Mouse (Mus musculus) adrenal gland, postnatal 25 days (tissue): Measurements from ENCODE around the gene Pnpla3. TPM values are rescaled to one million over a fixed set of nuclear protein-coding genes. Genes with fewer than 3 reads are reported as not detected.
A peak's percentile ranks its signal among the peaks of the same experiment; 100 is the strongest.

Experiments
- DNase-seq: peaks from one replicate; pipeline ENCODE4 v3.0.0; 2021; ENCODE audit warnings: mixed read lengths
- total RNA-seq: library from RNA; stranded (reverse); gene quantifications from 2 replicates; pipeline ENCODE4 v1.2.3, GENCODE M21; 2021

The Pnpla3 gene
- total RNA-seq, 1 experiment from 2014 or later, result 33.6 TPM

DNA sequence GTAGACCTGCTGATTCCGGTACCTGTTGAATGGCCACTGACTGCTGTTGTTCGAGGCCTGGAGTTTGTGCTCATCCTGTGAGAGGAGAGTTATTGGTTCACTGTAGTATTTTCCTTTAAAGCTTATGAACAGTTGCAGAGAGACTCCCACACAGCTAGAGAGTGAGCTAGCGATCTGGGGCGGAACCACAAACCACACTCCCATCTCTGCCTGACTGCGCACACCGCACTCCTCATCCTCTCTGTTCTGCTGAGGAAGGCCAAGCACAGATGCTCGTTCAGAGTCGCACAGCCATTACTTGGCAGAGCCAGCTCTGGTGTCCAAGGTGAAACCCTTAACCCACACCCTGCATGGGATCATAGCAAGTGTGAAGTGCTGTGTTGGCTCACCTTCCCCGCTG is 11.1 kb downstream of the Pnpla3 start:
- no peak for DNase-seq

DNA sequence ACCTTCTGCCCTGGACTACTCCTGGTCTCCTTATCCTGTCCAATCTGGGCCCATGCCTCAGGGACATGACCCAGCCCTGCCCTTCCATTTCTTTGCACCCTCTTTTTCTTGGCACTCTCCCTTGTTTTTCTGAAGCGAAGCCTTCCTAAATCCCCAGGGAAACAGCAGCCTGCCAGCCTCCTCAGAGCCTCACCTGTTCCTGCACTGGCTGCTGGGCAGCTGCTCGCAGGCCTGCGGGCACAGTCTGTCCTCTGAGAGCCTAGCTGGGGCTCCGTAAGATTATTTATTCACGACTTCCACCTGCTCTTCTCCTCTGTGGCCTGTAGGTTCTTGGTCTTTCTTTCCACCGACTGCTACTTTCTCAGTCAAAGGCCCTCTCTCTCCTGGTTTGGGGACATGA is 14.4 kb downstream of the Pnpla3 start:
- no peak for DNase-seq

DNA sequence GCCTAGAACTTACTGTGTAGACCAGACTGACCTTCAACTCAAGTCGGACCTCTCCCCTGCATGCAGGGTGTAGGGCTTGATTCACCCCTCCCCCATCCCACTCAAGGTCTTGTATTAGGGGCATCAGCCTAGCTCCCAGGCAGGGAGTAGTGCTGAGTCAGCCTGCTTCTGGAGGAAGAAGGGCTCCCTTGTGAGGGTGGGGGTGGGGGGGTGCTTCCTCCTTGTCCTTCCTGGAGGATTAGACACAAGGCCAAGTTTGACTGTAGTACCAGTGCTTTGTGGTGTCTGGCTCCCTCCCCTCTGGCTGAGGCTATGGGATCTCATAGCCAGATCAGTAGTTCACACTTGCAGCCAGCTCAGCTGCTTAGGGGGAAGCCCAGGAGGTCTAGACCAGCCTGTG is 16.3 kb downstream of the Pnpla3 start:
- DNase-seq, result peak; percentile 20

DNA sequence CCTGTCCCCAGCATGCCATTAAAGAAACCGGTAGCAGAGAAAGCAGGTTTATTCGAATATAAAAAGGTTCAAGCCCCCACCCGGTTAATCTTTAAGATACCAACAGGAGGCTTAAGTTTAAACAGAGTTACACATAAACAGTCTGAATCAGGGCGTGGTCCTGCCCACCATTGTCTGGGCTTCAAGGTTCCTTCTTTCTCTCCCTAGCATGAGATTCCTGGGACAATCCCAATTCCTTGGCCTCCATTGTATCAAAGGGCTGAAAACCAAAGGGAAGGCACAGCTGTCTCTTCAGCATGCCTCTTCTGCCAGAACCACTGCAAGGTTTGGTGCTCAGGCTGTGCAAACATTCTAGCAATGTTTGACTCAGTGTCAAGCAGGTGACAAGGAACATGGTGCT is 18.6 kb downstream of the Pnpla3 start:
- no peak for DNase-seq

DNA sequence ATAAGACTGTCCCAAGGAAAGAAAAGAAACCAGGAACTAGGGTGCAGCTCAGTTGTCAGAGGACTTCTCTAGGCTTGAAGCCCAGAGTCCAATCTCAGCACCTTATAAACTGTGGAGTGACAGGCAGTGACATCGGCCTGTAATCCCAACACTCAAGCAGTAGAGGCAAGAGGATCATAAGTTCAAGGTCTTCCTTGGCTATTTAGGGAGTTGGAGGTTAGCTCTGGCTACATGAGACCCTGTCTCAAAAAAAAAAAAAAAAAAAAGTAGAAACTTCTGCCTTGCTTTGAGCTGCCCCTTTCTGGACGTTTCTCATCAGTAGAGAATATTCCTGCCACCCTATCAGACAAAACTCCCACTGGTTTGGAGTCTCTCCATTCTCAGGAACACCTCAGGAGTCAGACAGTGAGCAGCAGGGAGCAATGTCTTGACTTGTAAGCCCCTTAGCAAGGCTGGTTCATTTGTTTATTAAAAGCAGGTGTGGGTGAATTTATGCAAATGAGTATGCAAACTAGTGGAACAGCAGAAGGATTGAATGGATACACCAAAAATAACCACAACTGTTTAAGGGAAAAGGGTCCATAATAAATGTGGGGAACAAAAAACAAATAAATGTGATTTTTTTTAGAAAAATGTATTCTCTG is 21.4 kb downstream of the Pnpla3 start:
- DNase-seq, result no peak

DNA sequence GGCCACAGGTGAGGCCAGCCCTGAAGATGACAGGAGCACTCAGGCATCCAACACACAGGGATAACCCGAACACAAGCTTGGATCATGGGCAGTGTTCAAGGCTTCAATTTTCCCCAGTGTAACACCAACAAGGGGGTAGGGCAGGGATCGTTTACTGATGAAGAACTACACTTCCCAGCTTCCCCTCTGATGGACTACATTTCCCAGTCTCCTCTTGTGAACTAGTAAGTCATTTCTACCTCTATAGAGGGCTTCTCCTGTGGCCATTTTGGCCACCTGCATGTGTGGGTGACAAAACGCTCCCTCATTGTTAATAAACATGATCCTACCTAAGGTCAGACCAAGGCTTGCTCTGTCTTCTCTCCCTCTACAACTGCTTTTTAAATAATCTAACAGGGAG is 22.2 kb downstream of the Pnpla3 start:
- DNase-seq, result no peak

DNA sequence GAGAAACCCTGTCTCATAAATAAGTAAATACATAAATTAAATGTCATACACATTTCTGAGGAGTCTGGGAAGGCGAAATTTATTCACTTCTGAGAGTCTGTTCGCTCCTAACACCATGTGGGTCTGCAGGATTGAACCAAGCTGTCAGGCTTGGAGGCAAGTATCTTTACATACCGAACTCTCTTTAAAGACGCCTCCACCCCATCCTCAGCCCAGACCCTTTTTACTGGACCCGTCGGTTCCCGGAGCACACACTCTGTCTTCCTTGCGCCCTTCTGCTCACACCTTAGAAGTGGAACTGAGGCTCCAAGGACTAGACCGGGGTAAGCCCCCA is 24.1 kb downstream of the Pnpla3 start:
- DNase-seq, result no peak

DNA sequence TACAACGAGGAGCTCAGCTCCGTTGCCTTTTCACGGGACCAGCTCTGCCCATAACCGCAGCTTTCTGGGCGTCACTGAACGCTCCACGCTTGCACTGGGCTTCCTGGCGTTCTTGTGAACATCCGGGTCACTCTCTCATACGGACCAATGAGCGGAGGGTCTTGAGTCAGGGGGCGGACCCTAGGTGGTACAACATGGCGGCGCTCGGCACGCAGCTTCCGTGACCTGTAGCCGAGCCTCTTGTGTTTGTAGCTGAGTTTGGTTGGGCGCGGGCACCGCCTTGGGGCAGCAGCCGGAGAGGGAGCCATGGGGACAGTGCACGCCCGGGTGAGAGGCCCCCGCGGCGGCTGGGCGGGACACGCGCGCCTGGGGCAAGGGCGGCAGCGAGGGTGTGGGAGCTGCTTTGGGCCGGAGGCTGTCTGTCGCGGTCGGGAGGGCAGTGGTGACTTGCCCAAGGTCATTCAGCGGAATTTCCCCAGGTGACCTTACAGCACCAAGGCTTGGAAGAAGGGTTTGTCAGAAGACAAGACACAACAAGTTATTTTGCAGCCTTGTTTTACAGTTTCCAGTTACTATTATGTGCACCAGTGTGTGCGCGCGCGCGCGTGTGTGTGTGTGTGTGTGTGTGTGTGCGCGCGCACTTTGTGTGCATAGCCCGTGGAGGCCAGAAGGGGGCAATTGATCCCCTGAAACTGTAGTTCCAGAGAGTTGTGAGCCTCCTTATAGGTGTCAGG is 24.6 kb downstream of the Pnpla3 start, which contains the start of gene Samm50:
TSS of gene Samm50 (plus strand) at position 184 of the 734 bp plus-strand sequence.
- DNase-seq, result peak; percentile 86

DNA sequence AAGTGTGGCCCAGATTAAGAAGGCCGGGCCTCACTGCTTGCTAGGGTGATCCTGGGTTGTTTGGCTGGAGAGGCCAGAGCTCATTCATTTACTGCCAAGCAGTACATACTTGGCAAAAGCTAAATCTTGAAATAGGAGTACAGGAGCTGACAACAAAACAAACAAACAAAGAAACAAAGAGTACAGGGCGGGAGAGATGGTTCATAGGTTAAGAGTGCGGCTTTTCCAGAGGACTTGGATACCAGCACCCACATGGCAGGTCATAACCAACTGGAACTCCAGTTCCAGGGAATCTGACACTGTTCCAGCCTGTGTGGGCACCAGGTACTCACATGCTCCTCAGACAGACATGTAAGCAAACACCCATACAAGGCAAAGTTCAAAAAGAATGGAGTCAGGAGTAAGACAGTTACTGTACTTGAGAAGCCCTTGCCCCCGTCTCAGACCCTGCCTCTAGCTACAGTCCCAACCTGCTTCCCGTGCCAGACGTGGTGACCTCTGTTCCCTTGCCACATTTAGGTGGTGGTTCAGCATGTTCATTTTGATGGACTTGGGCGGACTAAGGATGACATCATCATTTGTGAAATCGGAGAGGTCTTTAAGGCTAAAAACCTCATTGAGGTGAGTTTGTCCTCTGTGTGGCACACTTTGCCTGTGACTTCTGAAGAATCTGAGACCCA is 29.0 kb downstream of the Pnpla3 start:
- no peak for DNase-seq

DNA sequence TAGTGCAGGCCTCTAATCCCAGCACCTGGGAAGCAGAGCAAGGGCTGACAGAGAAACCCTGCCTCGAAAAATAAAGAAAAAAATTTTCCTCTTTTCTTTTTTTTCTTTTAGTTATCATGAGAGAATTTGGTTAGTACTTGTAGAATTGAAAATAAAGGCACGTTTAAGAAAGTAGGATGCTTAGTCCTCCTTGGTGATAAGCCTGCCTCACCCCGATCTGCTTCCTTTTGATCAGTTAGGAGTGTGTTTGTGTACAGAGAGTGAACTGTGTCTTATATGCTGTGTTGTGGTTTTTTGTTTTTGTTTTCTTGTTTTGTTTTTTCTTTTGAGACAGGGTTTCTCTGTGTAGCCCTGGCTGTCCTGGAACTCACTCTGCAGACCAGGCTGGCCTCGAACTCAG is 39.7 kb downstream of the Pnpla3 start:
- no peak for DNase-seq

DNA sequence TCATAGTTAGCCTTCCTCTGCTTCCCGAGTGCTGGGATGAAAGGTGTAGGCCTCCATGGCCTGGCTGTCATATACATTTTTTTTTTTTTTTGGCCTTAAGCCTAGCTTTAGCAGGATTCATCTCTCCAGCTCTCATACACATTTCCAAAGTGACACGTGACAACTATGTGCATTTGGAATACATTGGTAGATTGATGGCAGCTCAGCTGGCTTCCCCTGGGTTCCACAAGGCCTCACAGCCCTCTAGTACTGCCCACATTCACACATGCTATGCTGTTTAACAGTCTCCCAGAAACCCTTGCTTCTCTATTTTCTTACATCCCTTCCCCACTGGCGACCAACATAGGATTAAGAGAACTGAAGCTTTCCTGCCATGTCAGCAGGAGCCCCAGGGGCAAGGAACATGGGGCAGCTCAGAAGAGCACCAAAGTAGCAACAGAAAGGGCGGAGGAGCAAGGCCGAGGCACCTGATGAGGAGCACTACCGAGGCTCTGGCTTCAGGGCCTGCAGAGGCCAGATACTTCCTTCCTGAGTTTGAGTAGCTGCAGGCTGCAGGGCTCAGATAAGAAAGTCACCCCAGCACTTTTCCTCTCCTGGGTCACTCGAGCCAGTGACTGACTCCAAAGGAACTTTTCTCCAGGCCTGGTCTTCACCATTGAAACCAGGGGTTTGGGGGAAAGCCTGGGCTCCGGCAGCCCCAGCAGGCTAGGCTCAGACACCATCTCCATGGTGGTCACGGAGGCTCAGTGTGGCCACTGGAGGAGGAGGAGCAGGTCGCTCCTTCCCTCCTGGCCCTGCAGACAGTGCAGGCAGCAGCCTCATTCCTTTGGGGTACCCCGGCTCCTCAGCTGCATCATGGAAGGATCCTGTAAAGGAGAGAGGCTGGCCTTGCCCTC is 42.1 kb downstream of the Pnpla3 start:
- DNase-seq, result no peak

DNA sequence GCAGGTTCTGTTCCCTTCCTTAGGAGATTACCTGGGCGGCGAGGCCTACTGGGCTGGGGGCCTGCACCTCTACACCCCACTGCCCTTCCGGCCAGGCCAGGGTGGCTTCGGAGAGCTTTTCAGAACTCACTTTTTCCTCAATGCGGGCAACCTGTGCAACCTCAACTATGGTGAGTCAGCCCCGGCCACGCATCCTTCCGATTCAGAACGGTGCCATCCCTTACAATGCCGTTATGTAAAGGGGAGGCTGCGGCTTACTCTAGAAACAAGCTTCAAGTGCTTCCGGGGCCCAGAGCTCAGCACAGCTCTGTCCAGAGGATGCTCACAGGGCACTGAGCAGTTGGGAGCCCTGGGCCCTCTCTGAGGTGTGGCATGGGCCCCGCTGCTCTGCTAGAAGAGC is 42.8 kb downstream of the Pnpla3 start:
- no peak for DNase-seq

DNA sequence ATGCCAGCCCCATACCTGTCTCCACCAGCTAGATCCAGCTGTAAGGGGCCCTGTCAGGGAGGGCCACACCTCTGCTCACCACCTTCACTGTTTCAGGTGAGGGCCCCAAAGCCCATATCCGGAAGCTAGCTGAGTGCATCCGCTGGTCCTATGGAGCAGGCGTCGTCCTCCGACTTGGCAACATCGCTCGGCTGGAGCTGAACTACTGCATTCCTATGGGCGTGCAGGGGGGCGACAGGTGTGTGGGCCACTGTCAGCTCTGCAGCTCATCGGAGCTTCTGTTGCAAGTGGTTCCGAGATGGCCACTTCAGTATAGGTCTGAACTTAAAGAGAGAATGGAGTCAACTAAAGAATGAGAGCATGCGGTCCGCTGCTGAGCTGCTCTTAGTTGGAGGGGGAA is 43.3 kb downstream of the Pnpla3 start:
- no peak for DNase-seq

DNA sequence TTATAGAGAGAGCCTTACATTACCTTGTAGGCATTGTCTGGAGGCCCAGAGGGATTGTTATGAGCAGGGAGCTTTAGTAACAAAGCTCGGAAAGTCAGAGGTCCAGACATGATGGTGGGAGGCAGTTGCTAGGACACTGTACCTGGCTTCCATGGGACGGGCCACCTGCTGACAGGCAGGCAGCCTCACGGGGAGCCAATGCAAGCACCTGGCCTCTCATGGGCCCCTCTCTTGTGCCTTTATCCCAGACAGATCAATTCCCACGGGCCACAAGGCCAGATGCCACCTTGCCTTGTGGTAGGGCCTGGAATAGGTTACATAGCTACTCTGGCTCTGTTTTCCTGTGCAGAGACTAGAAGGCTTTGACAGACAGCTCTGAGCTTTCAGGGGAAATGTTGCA is 43.9 kb downstream of the Pnpla3 start:
- no peak for DNase-seq

DNA sequence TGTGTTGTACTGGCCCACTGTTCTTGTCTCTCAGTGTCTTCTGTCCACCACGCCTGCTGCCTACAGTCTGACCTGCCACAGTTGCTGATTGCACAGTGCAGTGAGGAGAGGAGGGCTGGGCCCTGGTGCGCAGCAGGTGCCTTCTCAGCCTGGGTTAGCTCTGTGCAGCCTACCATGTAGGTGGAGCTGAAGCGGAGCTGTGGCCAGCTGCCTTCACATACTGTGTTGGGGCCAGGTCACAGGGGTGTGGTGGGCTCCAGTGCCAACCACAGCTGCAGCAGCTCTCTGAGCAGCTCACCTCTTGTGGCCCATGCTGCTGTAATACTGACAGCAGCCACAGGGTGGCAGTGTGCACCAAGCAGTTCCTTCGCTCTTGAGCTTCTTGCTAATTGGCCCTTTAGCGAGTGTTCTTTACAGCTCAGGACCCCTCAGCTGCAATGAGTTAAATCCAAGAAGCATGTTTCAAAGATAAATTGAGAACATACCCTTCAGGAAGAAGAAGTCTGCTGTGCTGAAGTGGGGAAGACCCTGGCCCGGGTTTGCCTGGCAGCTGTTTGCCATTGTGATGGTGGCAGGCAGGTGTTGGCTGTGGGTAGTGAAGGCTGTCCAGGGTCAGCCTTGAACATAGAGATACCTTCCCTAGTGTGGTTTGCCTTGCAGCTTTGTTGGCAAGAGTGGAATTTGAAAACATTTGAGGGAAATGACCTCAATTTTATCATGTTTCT is 44.6 kb downstream of the Pnpla3 start:
- DNase-seq, result peak; percentile 85

DNA sequence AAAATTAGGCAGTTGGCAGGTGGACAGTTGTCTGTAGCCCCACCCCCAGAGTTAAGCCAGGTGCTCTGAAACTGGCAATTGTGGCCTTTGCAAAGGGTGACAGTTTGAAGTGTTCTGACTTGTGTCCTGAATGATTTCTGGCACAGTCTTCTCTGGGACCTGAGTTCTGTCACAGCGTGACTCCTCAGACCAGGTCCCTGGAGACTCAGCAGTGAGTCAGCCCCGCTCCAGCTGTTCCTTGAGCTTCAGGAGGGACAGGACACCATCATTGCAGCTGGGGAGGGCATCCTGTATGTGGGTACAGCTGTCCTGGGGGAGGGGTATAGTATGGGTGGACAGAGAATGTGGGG is 45.1 kb downstream of the Pnpla3 start:
- DNase-seq, result peak; percentile 42

DNA sequence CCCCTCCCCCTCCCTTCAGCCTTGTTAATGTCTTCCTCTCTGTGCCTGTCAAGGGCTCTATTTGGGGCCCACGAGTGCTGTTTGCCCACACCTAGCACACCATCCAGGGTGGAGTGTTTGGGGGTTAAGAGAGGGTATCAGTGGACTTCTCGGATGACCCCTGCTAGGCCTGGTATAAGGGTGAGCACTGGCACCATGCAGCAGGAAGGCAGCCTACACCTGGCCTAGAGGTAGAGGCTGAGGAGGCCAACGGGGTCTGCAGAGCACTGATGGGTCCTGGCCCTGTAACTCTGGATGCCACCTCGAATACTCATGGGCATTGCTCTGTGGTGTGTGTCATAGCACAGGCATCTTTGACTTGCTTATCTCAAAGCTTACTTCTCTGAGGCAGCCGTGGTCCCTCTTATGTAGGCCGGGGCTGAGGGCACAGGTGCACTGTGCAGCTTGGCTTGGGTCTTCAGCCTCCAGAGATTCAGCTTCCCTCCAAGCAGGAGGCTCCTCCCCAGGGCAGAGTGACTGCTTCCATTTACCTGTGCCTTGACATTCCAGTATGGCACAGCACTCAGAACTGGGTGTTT is 45.6 kb downstream of the Pnpla3 start:
- DNase-seq, result no peak

DNA sequence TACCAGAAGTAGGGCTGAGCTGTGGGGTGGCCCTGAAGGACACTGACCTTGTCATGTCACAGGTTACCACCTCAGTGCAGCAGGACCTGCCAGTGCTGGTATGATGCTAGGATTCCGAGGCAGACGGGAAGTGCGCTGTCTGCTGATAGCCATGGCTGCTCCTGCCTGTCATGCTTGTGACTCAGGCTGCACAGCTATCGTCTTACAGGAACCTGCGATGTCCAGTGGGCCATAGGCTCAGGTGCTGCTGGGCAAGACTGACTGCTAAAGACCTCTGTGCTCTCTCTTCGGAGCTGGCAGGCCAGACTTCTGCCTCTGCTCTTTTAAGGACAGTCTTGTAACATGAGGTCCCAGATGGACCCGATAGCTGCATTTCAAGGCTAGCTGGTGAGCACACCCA is 46.8 kb downstream of the Pnpla3 start:
- no peak for DNase-seq

DNA sequence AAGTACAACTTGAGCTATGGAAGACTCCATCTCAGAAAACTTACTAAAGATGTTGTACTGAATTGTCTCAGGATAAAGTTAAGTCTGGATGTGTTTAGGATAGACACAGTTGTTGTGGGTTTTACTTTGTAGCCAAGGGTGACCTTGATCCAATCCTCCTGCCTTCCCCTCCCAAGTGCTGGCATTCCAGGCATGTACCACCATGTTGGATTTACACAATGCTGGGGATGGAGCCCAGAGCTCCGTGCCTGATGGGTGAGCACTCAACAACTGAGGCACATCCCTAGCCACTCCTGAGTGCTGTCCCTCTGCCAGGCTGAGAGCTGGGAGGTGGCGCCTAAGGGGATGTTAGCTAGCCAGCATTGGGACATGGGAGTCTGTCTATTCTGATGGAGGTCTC is 47.6 kb downstream of the Pnpla3 start:
- no peak for DNase-seq

DNA sequence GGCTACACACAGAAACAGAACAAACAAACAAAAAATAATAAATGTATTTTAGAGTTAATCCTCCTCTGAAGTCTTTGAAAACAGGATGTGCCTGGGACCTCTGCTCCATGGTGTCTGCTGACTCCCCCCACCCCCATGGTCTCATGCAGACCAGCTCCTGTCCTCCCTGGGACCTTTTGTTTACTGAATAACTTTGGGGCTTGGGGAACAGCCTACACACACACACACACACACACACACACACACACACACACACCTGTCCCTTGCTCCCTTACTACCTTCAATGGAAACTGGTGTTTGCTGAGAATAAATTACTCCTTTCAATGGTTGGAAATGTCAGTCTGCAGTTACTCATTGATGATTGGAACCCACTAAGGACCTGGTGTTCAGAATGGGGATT is 48.4 kb downstream of the Pnpla3 start:
- no peak for DNase-seq

DNA sequence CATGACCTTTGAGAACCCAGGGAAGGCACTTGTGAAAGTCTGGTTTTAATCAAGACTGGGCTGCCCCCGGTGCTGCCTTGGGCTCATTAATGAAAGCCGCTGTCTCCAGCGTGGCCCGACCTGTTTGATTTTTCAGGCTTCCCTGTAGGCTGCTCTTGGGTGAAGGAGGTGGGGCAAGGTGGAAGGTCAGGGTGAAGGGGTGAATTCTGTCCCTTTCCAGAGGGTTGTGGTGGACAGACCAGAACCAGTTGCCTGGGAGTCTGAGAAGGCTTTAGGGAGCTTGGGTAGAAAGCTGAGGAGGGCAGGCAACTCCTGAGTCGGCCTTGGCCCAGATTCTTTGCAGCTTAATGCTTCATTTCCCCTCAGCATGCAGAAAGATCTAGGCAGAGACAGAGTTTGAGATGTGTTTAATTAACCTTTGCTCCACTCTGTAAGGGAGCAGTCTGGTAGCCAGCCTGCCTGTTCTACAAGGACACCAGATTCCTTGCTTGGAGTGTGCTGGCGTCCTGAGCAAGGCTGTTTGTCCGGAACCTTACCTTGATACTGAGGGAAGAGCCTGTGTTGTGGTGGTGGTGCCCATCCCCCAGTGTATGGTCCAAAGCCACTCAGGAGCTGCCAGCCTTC is 48.9 kb downstream of the Pnpla3 start:
- DNase-seq, result no peak
